Mouse (Mus musculus) stomach, postnatal 0 days (tissue): ENCODE results near the gene Aida.

Source experiments
- CTCF ChIP-seq: IDR thresholded peaks from 2 replicates; pipeline ENCODE4 v1.5.1; 2016; ENCODE audit warnings: antibody characterized with exemption, low read depth, mild to moderate bottlenecking, moderate library complexity
- EP300 ChIP-seq: optimal IDR thresholded peaks from 2 replicates; pipeline ENCODE3; 2016; ENCODE audit warnings: antibody characterized with exemption

DNA sequence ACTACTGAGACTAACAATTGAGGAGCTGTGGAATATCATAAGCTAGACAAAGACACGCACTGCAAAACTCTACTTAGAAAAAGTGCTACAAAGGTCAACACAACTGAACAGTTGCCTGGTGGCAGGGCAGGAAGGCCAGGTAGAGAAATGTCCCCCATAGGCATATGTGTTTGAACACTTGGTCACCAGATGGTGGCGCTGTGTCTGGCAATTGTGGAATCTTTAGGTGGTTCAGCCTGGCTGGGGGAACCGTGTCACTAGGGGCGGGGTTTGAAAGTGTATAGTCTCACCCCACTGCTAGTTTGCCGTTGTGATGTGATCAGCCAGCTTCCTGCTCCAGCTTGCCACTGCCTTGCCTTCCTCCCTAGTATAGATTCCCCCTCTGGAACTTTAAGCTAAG, 78.3 kb downstream of the Aida start:
- peak; percentile 25; the same call in 1 of the 2 replicates for TF ChIP-seq CTCF
- TF ChIP-seq EP300 = no peak
